ENCODE assay signal across 13 mouse cellular contexts in the genomic region with DNA sequence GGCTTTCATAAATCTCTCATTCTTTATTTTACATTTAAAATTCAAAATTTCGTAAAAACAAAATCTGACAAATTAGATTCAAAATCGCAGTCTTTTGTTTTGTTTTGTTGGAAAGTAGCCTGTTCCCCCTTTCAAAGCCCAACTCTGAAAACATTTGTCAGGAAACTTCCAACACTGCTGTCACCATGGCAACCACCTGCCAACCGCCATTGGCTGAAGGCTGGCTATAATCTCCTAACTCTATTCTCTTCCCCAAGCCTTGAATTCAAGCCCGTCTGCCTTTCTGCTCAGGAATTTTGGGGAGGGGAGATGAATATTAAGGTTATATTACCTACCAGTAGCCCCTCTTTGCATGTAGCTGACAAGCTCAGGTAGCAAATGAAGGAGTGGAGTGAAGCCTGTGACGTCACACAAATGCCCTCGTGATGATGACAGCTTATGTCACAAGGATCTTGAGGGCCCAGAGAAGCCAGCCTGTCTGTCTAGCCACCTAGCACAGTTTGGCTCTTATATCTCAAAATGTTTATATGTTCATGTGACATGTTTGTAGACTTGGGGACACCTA.
A peak's percentile ranks its signal among the peaks of the same experiment; 100 is the strongest.
DNase-seq lines count a peak whose midpoint lies in the region; ATAC-seq and TF ChIP-seq lines count a peak whose summit lies in the region.
"Had no signal": no experiment of that assay in that cellular context is flagged by ENCODE, and none has a peak within 500 bp of the region (broad histone marks: within the 10 kb centered on the region; RNA-seq: fewer than 3 reads in every experiment).

No protein-coding gene starts in this region.

- no peaks in the 10 kb centered on the region for H3K36me3 ChIP-seq in intestine, embryonic 14.5 days (ENCODE audit: control insufficient read depth, insufficient read depth, low read length)
- no peaks in the 10 kb centered on the region for H3K36me3 ChIP-seq in intestine, postnatal 0 days (ENCODE audit: control insufficient read depth, insufficient read depth)
- no peaks in the 10 kb centered on the region for H3K36me3 ChIP-seq in hindbrain, embryonic 14.5 days (replicated peaks; ENCODE audit: control insufficient read depth, insufficient read depth)
- H3K36me3 ChIP-seq in midbrain, postnatal 0 days (ENCODE audit: insufficient read depth, low read length): no peaks in the 10 kb centered on the region
- no peaks in the 10 kb centered on the region for H3K36me3 ChIP-seq in heart, embryonic 11.5 days (ENCODE audit: control insufficient read depth, insufficient read depth, low read length)
- H3K36me3 ChIP-seq: G1E had no signal

- no peak overlapping the region for H3K9ac ChIP-seq in intestine, embryonic 14.5 days (ENCODE audit: low read length)
- no peak overlapping the region for H3K9ac ChIP-seq in intestine, postnatal 0 days (ENCODE audit: low read depth, low read length)
- no peak overlapping the region for H3K9ac ChIP-seq in hindbrain, embryonic 14.5 days
- no peak overlapping the region for H3K9ac ChIP-seq in midbrain, postnatal 0 days (replicated peaks; ENCODE audit: low read length, poor library complexity, severe bottlenecking)
- no peak overlapping the region for H3K9ac ChIP-seq in heart, embryonic 11.5 days (ENCODE audit: low read depth, low read length)

- no peaks in the 10 kb centered on the region for H3K27me3 ChIP-seq in intestine, embryonic 14.5 days (replicated peaks; ENCODE audit: control insufficient read depth, insufficient read depth, low read length)
- no peaks in the 10 kb centered on the region for H3K27me3 ChIP-seq in intestine, postnatal 0 days (replicated peaks; ENCODE audit: control insufficient read depth, insufficient read depth, low read length)
- no peaks in the 10 kb centered on the region for H3K27me3 ChIP-seq in hindbrain, embryonic 14.5 days (ENCODE audit: control insufficient read depth, insufficient read depth, low read length)
- H3K27me3 ChIP-seq in midbrain, postnatal 0 days (ENCODE audit: insufficient read depth, low read length): no peaks in the 10 kb centered on the region
- H3K27me3 ChIP-seq in heart, embryonic 11.5 days (ENCODE audit: control insufficient read depth, insufficient read depth, low read length): no peaks in the 10 kb centered on the region

- no peak overlapping the region for H3K4me2 ChIP-seq in intestine, embryonic 14.5 days (ENCODE audit: low read length)
- H3K4me2 ChIP-seq in intestine, postnatal 0 days (replicated peaks; ENCODE audit: low read depth): no peak overlapping the region
- no peak overlapping the region for H3K4me2 ChIP-seq in hindbrain, embryonic 14.5 days (replicated peaks)
- no peak overlapping the region for H3K4me2 ChIP-seq in midbrain, postnatal 0 days (ENCODE audit: low read depth, low read length, poor library complexity, severe bottlenecking)
- no peak overlapping the region for H3K4me2 ChIP-seq in heart, embryonic 11.5 days
- H3K4me2 ChIP-seq: liver, embryonic 11.5 days had no signal

- no peaks in the 10 kb centered on the region for H3K4me1 ChIP-seq in intestine, embryonic 14.5 days (replicated peaks; ENCODE audit: control insufficient read depth, insufficient read depth, low read length)
- no peaks in the 10 kb centered on the region for H3K4me1 ChIP-seq in intestine, postnatal 0 days (replicated peaks; ENCODE audit: control insufficient read depth, insufficient read depth, low read length)
- H3K4me1 ChIP-seq in hindbrain, embryonic 14.5 days (replicated peaks; ENCODE audit: control insufficient read depth, insufficient read depth, low read length): peaks cover 16% of the 10 kb centered on the region; the same call in 1 of the 2 replicates
- H3K4me1 ChIP-seq in midbrain, postnatal 0 days (ENCODE audit: insufficient read depth, low read length): no peaks in the 10 kb centered on the region
- H3K4me1 ChIP-seq in heart, embryonic 11.5 days (ENCODE audit: control insufficient read depth, insufficient read depth, low read length): no peaks in the 10 kb centered on the region

- ATAC-seq in intestine, embryonic 14.5 days (replicated peaks; ENCODE audit: low FRiP score, low TSS enrichment, low read depth): no peak
- no peak for ATAC-seq in intestine, postnatal 0 days
- ATAC-seq in hindbrain, embryonic 14.5 days (ENCODE audit: low FRiP score): no peak
- no peak for ATAC-seq in midbrain, postnatal 0 days (ENCODE audit: low FRiP score)
- ATAC-seq in frontal cortex, adult (ENCODE audit: low TSS enrichment): no peak
- no peak for ATAC-seq in heart, embryonic 11.5 days (replicated peaks; ENCODE audit: insufficient number of reproducible peaks, low FRiP score, low TSS enrichment)

- H3K9me3 ChIP-seq in intestine, embryonic 14.5 days (ENCODE audit: control insufficient read depth, low read length): no peaks in the 10 kb centered on the region
- no peaks in the 10 kb centered on the region for H3K9me3 ChIP-seq in intestine, postnatal 0 days (ENCODE audit: control insufficient read depth)
- H3K9me3 ChIP-seq in hindbrain, embryonic 14.5 days (ENCODE audit: control insufficient read depth, low read length): no peaks in the 10 kb centered on the region
- no peaks in the 10 kb centered on the region for H3K9me3 ChIP-seq in midbrain, postnatal 0 days (ENCODE audit: low read length)
- no peaks in the 10 kb centered on the region for H3K9me3 ChIP-seq in heart, embryonic 11.5 days (replicated peaks; ENCODE audit: control insufficient read depth, low read length)

- H3K27ac ChIP-seq in intestine, embryonic 14.5 days (ENCODE audit: low read depth): no peak overlapping the region
- no peak overlapping the region for H3K27ac ChIP-seq in intestine, postnatal 0 days (ENCODE audit: low read depth, low read length)
- no peak overlapping the region for H3K27ac ChIP-seq in hindbrain, embryonic 14.5 days
- H3K27ac ChIP-seq in midbrain, postnatal 0 days (ENCODE audit: low read depth, low read length): peak overlapping the region; percentile 47; the same call in 1 of the 2 replicates
- no peak overlapping the region for H3K27ac ChIP-seq in heart, embryonic 11.5 days (ENCODE audit: low read depth, low read length)

- 69% methylated on average over 6 of the region's 6 CpGs for WGBS in intestine, embryonic 14.5 days
- WGBS in intestine, postnatal 0 days: 67% methylated on average over 6 of the region's 6 CpGs
- WGBS in hindbrain, embryonic 14.5 days: 32% methylated on average over 6 of the region's 6 CpGs
- 26% methylated on average over 6 of the region's 6 CpGs for WGBS in midbrain, postnatal 0 days
- WGBS in heart, embryonic 11.5 days (ENCODE audit: insufficient replicate concordance): 64% methylated on average over 6 of the region's 6 CpGs

- peak; percentile 32 for DNase-seq in intestine, embryonic 14.5 days (ENCODE audit: low spot score)
- DNase-seq in embryo, embryonic 11 days: peak; percentile 72
- peak; percentile 66 for DNase-seq in hindbrain, embryonic 14.5 days (ENCODE audit: low spot score)
- DNase-seq in midbrain, postnatal 0 days (ENCODE audit: low spot score): peak; percentile 75
- DNase-seq in lung, adult 18-20 months: no peak
- DNase-seq: adrenal gland, postnatal 14 days; kidney, adult 8-10 months; lung, postnatal 14 days had no signal

- no peak overlapping the region for H3K4me3 ChIP-seq in intestine, embryonic 14.5 days (ENCODE audit: low read depth, low read length)
- no peak overlapping the region for H3K4me3 ChIP-seq in intestine, postnatal 0 days (ENCODE audit: low read depth, low read length)
- H3K4me3 ChIP-seq in hindbrain, embryonic 14.5 days (replicated peaks; ENCODE audit: low read length): no peak overlapping the region
- no peak overlapping the region for H3K4me3 ChIP-seq in midbrain, postnatal 0 days (ENCODE audit: low read depth, low read length)
- H3K4me3 ChIP-seq in heart, embryonic 11.5 days (ENCODE audit: low read depth, low read length): no peak overlapping the region

- TF ChIP-seq CTCF in intestine, postnatal 0 days (IDR thresholded peaks at IDR 0.05; ENCODE audit: low read depth): no peak
- TF ChIP-seq CTCF in midbrain, postnatal 0 days (IDR thresholded peaks at IDR 0.05): no peak

Comparison
In these comparisons a context has a peak if more than half of its experiments do, and no peak if none do; other contexts are left out.
1. DNase-seq: peak in intestine, embryonic 14.5 days (single experiment), embryo, embryonic 11 days (single experiment), hindbrain, embryonic 14.5 days (single experiment) and midbrain, postnatal 0 days (single experiment); none in lung, adult 18-20 months (0 of 2).